Mouse (Mus musculus) intestine, embryonic 15.5 days (tissue): Measurements from ENCODE around the gene Acadvl. TPM values are rescaled to one million over a fixed set of nuclear protein-coding genes. Genes with fewer than 3 reads are reported as not detected.

Experiments
- ATAC-seq: fragments of 200-750 bp; cut with Nextera tagmentation; 2 replicates; pipeline ENCODE4 v1.8.0; 2017; ENCODE audit warnings: moderate TSS enrichment, moderate library complexity
- H3K27ac ChIP-seq: fragments of 300-500 bp; sonication (generic); 2 replicates; pipeline ENCODE4 v1.5.1; 2015; ENCODE audit warnings: mild to moderate bottlenecking, inconsistent platforms
- H3K27me3 ChIP-seq: fragments of 300-500 bp; sonication (generic); replicated peaks from 2 replicates; pipeline ENCODE4 v1.6.1; 2015; ENCODE audit warnings: inconsistent platforms
- H3K36me3 ChIP-seq: fragments of 300-500 bp; sonication (generic); 2 replicates; pipeline ENCODE4 v1.6.1; 2015; ENCODE audit warnings: inconsistent platforms
- H3K4me1 ChIP-seq: fragments of 300-500 bp; sonication (generic); replicated peaks from 2 replicates; pipeline ENCODE4 v1.6.1; 2015; ENCODE audit warnings: inconsistent platforms
- H3K4me2 ChIP-seq: fragments of 300-500 bp; sonication (generic); replicated peaks from 2 replicates; pipeline ENCODE4 v1.6.1; 2015; ENCODE audit warnings: mild to moderate bottlenecking, inconsistent platforms
- H3K4me3 ChIP-seq: fragments of 300-500 bp; sonication (generic); replicated peaks from 2 replicates; pipeline ENCODE4 v1.5.1; 2015; ENCODE audit warnings: inconsistent platforms
- H3K9ac ChIP-seq: fragments of 300-500 bp; sonication (generic); 2 replicates; pipeline ENCODE4 v1.6.1; 2015; ENCODE audit warnings: inconsistent platforms
- H3K9me3 ChIP-seq: fragments of 300-500 bp; sonication (generic); 2 replicates; pipeline ENCODE4 v1.6.1; 2016; ENCODE audit warnings: inconsistent platforms
- WGBS: fragments of 180-500 bp; shearing (Covaris S2); methylation state at CpG from one replicate; pipeline ENCODE4 v1.1.7; 2015; 5-methylcytosine and 5-hydroxymethylcytosine counted together
- polyA plus RNA-seq: library from polyadenylated mRNA; unstranded; fragments of >200 nt; fragmentation: Nextera tagmentation; extraction: Ambion mirVana; gene quantifications from 2 replicates; pipeline ENCODE4 v1.2.1, GENCODE M21; 2015

Acadvl gene
- polyA plus RNA-seq, 1 experiment from 2014 or later, result 114 TPM

GRCm38 (mm10) chr11:69997070-69997509, 18.1 kb downstream of the Acadvl start:
- WGBS, result 2% methylated on average over 40 of the region's 44 CpGs
- Histone ChIP-seq H3K4me1 (peaks cover 32% of the 10 kb centered on the region), H3K9me3 (no peaks in the 10 kb centered on the region), H3K27ac (peak overlapping the region; percentile 96), H3K4me2 (peak overlapping the region; percentile 60), H3K27me3 (no peaks in the 10 kb centered on the region), H3K4me3 (peak overlapping the region; percentile 94), H3K9ac (peak overlapping the region; percentile 90), H3K36me3 (peaks cover 24% of the 10 kb centered on the region)
- ATAC-seq, result peak; percentile 66

GRCm38 (mm10) chr11:69996161-69997061, 18.8 kb downstream of the Acadvl start:
- no peaks in the 10 kb centered on the region for H3K27me3 ChIP-seq
- H3K4me2 ChIP-seq, result peak overlapping the region; percentile 60
- ATAC-seq, result peak; percentile 13
- peaks cover 24% of the 10 kb centered on the region for H3K36me3 ChIP-seq
- under 1% methylated on average over 65 of the region's 66 CpGs for WGBS
- H3K4me1 ChIP-seq, result peaks cover 26% of the 10 kb centered on the region
- H3K9me3 ChIP-seq, result no peaks in the 10 kb centered on the region
- H3K27ac ChIP-seq, result peak overlapping the region; percentile 96
- H3K9ac ChIP-seq, result peak overlapping the region; percentile 90
- H3K4me3 ChIP-seq, result peak overlapping the region; percentile 94

- peak; percentile 82 for ATAC-seq
- no peaks in the 10 kb centered on the region for H3K9me3 ChIP-seq
- under 1% methylated on average over 36 of the region's 36 CpGs for WGBS
Observed at GRCm38 (mm10) chr11:69995391-69995960, 19.7 kb downstream of the Acadvl start, which contains the start of gene Phf23. Gene Phf23 (plus strand): TSS chr11:69995777.

GRCm38 (mm10) chr11:69994401-69995090, 20.7 kb downstream of the Acadvl start:
- Histone ChIP-seq H3K9ac (no peak overlapping the region), H3K27ac (no peak overlapping the region), H3K4me2 (0 out of 2 replicates have a peak overlapping the region, but pooled peaks have one; percentile 11), H3K36me3 (peaks cover 27% of the 10 kb centered on the region), H3K4me1 (peaks cover 24% of the 10 kb centered on the region), H3K4me3 (no peak overlapping the region), H3K9me3 (no peaks in the 10 kb centered on the region), H3K27me3 (no peaks in the 10 kb centered on the region)
- WGBS, result 84% methylated on average over 11 of the region's 11 CpGs
- no peak for ATAC-seq

More at GRCm38 (mm10) chr11:69995391-69995960, 19.7 kb downstream of the Acadvl start, which contains the start of gene Phf23:
- peak within 1 kb of the TSS; percentile 94 for H3K4me3 ChIP-seq
- peak within 1 kb of the TSS; percentile 60 for H3K4me2 ChIP-seq
- H3K27me3 ChIP-seq, result no peaks in the 10 kb centered on the region
- peaks cover 24% of the 10 kb centered on the region for H3K36me3 ChIP-seq
- H3K27ac ChIP-seq, result peak within 1 kb of the TSS; percentile 96
- H3K9ac ChIP-seq, result peak within 1 kb of the TSS; percentile 90
- H3K4me1 ChIP-seq, result peaks cover 26% of the 10 kb centered on the region

- Histone ChIP-seq H3K9me3 (no peaks in the 10 kb centered on the region), H3K4me2 (peak overlapping the region; percentile 80), H3K4me3 (0 out of 2 replicates have a peak overlapping the region, but pooled peaks have one; percentile 71), H3K9ac (no peak overlapping the region), H3K27ac (no peak overlapping the region), H3K27me3 (no peaks in the 10 kb centered on the region), H3K36me3 (peaks cover 19% of the 10 kb centered on the region), H3K4me1 (peaks cover 13% of the 10 kb centered on the region)
- ATAC-seq, result no peak
- WGBS, result 83% methylated on average over 3 of the region's 3 CpGs
Observed at GRCm38 (mm10) chr11:69992932-69993331, 22.3 kb downstream of the Acadvl start.

GRCm38 (mm10) chr11:69992396-69992795, 22.8 kb downstream of the Acadvl start:
- H3K36me3 ChIP-seq, result peaks cover 23% of the 10 kb centered on the region
- no peaks in the 10 kb centered on the region for H3K9me3 ChIP-seq
- no peak for ATAC-seq
- H3K4me3 ChIP-seq, result peak overlapping the region; percentile 71
- H3K4me2 ChIP-seq, result peak overlapping the region; percentile 80
- H3K9ac ChIP-seq, result 0 out of 2 replicates have a peak overlapping the region, but pooled peaks have one; percentile 9
- H3K4me1 ChIP-seq, result peaks cover 8% of the 10 kb centered on the region
- H3K27me3 ChIP-seq, result no peaks in the 10 kb centered on the region
- H3K27ac ChIP-seq, result no peak overlapping the region
- WGBS, result 80% methylated on average over 10 of the region's 10 CpGs

GRCm38 (mm10) chr11:69991711-69992110, 23.5 kb downstream of the Acadvl start:
- WGBS, result under 1% methylated on average over 15 of the region's 15 CpGs

GRCm38 (mm10) chr11:69990850-69991691, 24.1 kb downstream of the Acadvl start, which contains the start of gene Gabarap:
Gene Gabarap (plus strand): TSS chr11:69991143.
- peaks cover 31% of the 10 kb centered on the region for H3K36me3 ChIP-seq
- WGBS, result under 1% methylated on average over 40 of the region's 40 CpGs

More at GRCm38 (mm10) chr11:69991711-69992110, 23.5 kb downstream of the Acadvl start:
- ATAC-seq, result peak; percentile 19
- peak overlapping the region; percentile 80 for H3K4me2 ChIP-seq
- H3K9me3 ChIP-seq, result no peaks in the 10 kb centered on the region
- H3K4me3 ChIP-seq, result peak overlapping the region; percentile 71
- H3K27ac ChIP-seq, result peak overlapping the region; percentile 94
- peaks cover 27% of the 10 kb centered on the region for H3K36me3 ChIP-seq
- H3K4me1 ChIP-seq, result peaks cover 5% of the 10 kb centered on the region
- no peaks in the 10 kb centered on the region for H3K27me3 ChIP-seq
- H3K9ac ChIP-seq, result peak overlapping the region; percentile 85

GRCm38 (mm10) chr11:69989949-69990348, 25.3 kb downstream of the Acadvl start:
- Histone ChIP-seq H3K4me1 (peaks cover 5% of the 10 kb centered on the region), H3K9ac (no peak overlapping the region), H3K27me3 (no peaks in the 10 kb centered on the region), H3K4me3 (no peak overlapping the region), H3K9me3 (no peaks in the 10 kb centered on the region), H3K36me3 (peaks cover 37% of the 10 kb centered on the region), H3K4me2 (no peak overlapping the region), H3K27ac (0 out of 2 replicates have a peak overlapping the region, but pooled peaks have one; percentile 40)
- 87% methylated on average over 8 of the region's 8 CpGs for WGBS
- ATAC-seq, result no peak

More at GRCm38 (mm10) chr11:69990850-69991691, 24.1 kb downstream of the Acadvl start, which contains the start of gene Gabarap:
- peak within 1 kb of the TSS; percentile 71 for H3K4me3 ChIP-seq
- no peaks in the 10 kb centered on the region for H3K27me3 ChIP-seq
- H3K9me3 ChIP-seq, result no peaks in the 10 kb centered on the region
- ATAC-seq, result peak; percentile 78
- peak within 1 kb of the TSS; percentile 80 for H3K4me2 ChIP-seq
- H3K4me1 ChIP-seq, result peaks cover 5% of the 10 kb centered on the region
- peak within 1 kb of the TSS; percentile 94 for H3K27ac ChIP-seq
- peak within 1 kb of the TSS; percentile 85 for H3K9ac ChIP-seq

- Histone ChIP-seq H3K4me3 (no peak overlapping the region), H3K9ac (no peak overlapping the region), H3K9me3 (no peaks in the 10 kb centered on the region), H3K27ac (no peak overlapping the region), H3K4me1 (peaks cover 16% of the 10 kb centered on the region), H3K27me3 (no peaks in the 10 kb centered on the region), H3K36me3 (peaks cover 36% of the 10 kb centered on the region), H3K4me2 (no peak overlapping the region)
- 89% methylated on average over 8 of the region's 8 CpGs for WGBS
- no peak for ATAC-seq
Observed at GRCm38 (mm10) chr11:69984431-69984830, 30.8 kb downstream of the Acadvl start.

GRCm38 (mm10) chr11:69983377-69983776, 31.8 kb downstream of the Acadvl start:
- Histone ChIP-seq H3K36me3 (peaks cover 32% of the 10 kb centered on the region), H3K4me2 (peak overlapping the region; percentile 69), H3K4me3 (peak overlapping the region; percentile 99; the same call in 1 of the 2 replicates), H3K9me3 (no peaks in the 10 kb centered on the region), H3K27ac (no peak overlapping the region), H3K27me3 (no peaks in the 10 kb centered on the region), H3K4me1 (peaks cover 16% of the 10 kb centered on the region), H3K9ac (peak overlapping the region; percentile 99; the same call in 1 of the 2 replicates)
- no peak for ATAC-seq
- WGBS, result 87% methylated on average over 4 of the region's 4 CpGs
